In genomic region chr6:108234536-108234935, GRCm38 (mm10) we compare ENCODE assay signal across 15 mouse cellular contexts. TPM values are rescaled to one million over a fixed set of nuclear protein-coding genes. Genes with fewer than 3 reads are reported as not detected.
A peak's percentile ranks its signal among the peaks of the same experiment; 100 is the strongest.
DNase-seq lines count a peak whose midpoint lies in the region; ATAC-seq lines count a peak whose summit lies in the region.
"Had no signal": no experiment of that assay in that cellular context is flagged by ENCODE, and none has a peak within 500 bp of the region (broad histone marks: within the 10 kb centered on the region; RNA-seq: fewer than 3 reads in every experiment).

No protein-coding gene starts in this region.

- no peak for ATAC-seq in heart, embryonic 14.5 days (ENCODE audit: insufficient number of reproducible peaks, insufficient read depth, low FRiP score, low read depth)
- no peak for ATAC-seq in heart, embryonic 11.5 days (replicated peaks; ENCODE audit: insufficient number of reproducible peaks, low FRiP score, low TSS enrichment)
- no peak for ATAC-seq in midbrain, embryonic 14.5 days (ENCODE audit: low FRiP score, low TSS enrichment)
- ATAC-seq: forebrain, embryonic 16.5 days; liver, embryonic 12.5 days had no signal

- no peak overlapping the region for H3K9ac ChIP-seq in heart, embryonic 14.5 days (ENCODE audit: low read length)
- H3K9ac ChIP-seq in heart, embryonic 11.5 days (ENCODE audit: low read depth, low read length), result no peak overlapping the region
- H3K9ac ChIP-seq in midbrain, embryonic 14.5 days (replicated peaks; ENCODE audit: low read length), result no peak overlapping the region
- H3K9ac ChIP-seq: embryonic facial prominence, embryonic 15.5 days; liver, embryonic 12.5 days had no signal

- peaks cover 41 to 65% of the 10 kb centered on the region in 2 experiments for H3K4me1 ChIP-seq in heart, embryonic 14.5 days (ENCODE audit: control insufficient read depth in 2 of 2, insufficient read depth in 2 of 2, low read length in 2 of 2)
- H3K4me1 ChIP-seq in heart, embryonic 11.5 days (ENCODE audit: control insufficient read depth, insufficient read depth, low read length), result peaks cover 63% of the 10 kb centered on the region
- H3K4me1 ChIP-seq in embryonic facial prominence, embryonic 10.5 days, result peaks cover 82% of the 10 kb centered on the region
- peaks cover 11% of the 10 kb centered on the region for H3K4me1 ChIP-seq in midbrain, embryonic 14.5 days (ENCODE audit: control insufficient read depth, insufficient read depth, low read length)

- no peaks in the 10 kb centered on the region for H3K27me3 ChIP-seq in heart, embryonic 14.5 days (ENCODE audit: control insufficient read depth, insufficient read depth, low read length)
- no peaks in the 10 kb centered on the region for H3K27me3 ChIP-seq in heart, embryonic 11.5 days (ENCODE audit: control insufficient read depth, insufficient read depth, low read length)
- no peaks in the 10 kb centered on the region for H3K27me3 ChIP-seq in embryonic facial prominence, embryonic 10.5 days (replicated peaks; ENCODE audit: low read depth, poor library complexity, severe bottlenecking)
- no peaks in the 10 kb centered on the region for H3K27me3 ChIP-seq in midbrain, embryonic 14.5 days (ENCODE audit: control insufficient read depth, insufficient read depth, low read length)
- H3K27me3 ChIP-seq: CH12.LX; embryonic facial prominence, embryonic 15.5 days; liver, embryonic 12.5 days had no signal

- no peak overlapping the region for H3K4me2 ChIP-seq in heart, embryonic 14.5 days (ENCODE audit: low read length)
- no peak overlapping the region for H3K4me2 ChIP-seq in heart, embryonic 11.5 days
- no peak overlapping the region for H3K4me2 ChIP-seq in midbrain, embryonic 14.5 days (ENCODE audit: low read length)
- H3K4me2 ChIP-seq: embryonic facial prominence, embryonic 15.5 days; liver, embryonic 12.5 days had no signal

- peak; percentile 29 for DNase-seq in adipocyte (ENCODE audit: low spot score)
- no peak for DNase-seq in embryonic facial prominence, embryonic 10.5 days (ENCODE audit: low spot score)
- peak; percentile 66 to 84 for DNase-seq in kidney, postnatal 36 days
- DNase-seq in left cerebral cortex, adult 18-20 months (ENCODE audit: low spot score in 2 of 2), result no peak
- DNase-seq in midbrain, embryonic 14.5 days, result no peak
- DNase-seq: gastrocnemius, postnatal 36 days; lung, postnatal 4 days; right cerebral cortex, postnatal 14 days; thymus, postnatal 25 days had no signal

- H3K27ac ChIP-seq in heart, embryonic 14.5 days (replicated peaks in 1 of 2; ENCODE audit: control insufficient read depth in 1 of 2, insufficient read depth in 1 of 2, low read depth in 2 of 2, low read length in 2 of 2), result peak overlapping the region; percentile 21 to 45; a peak in 3 of 4 replicates
- no peak overlapping the region for H3K27ac ChIP-seq in heart, embryonic 11.5 days (ENCODE audit: low read depth, low read length)
- peak overlapping the region; percentile 44; the same call in 1 of the 2 replicates for H3K27ac ChIP-seq in embryonic facial prominence, embryonic 10.5 days (replicated peaks)
- no peak overlapping the region for H3K27ac ChIP-seq in midbrain, embryonic 14.5 days (replicated peaks; ENCODE audit: low read depth, low read length)
- H3K27ac ChIP-seq: liver, embryonic 12.5 days had no signal

- H3K4me3 ChIP-seq in heart, embryonic 14.5 days (ENCODE audit: control insufficient read depth in 1 of 2, insufficient read depth in 1 of 2, low read depth in 1 of 2, low read length in 2 of 2), result no peak overlapping the region
- H3K4me3 ChIP-seq in heart, embryonic 11.5 days (ENCODE audit: low read depth, low read length), result no peak overlapping the region
- no peak overlapping the region for H3K4me3 ChIP-seq in embryonic facial prominence, embryonic 10.5 days
- H3K4me3 ChIP-seq in midbrain, embryonic 14.5 days (replicated peaks; ENCODE audit: low read depth, low read length), result no peak overlapping the region
- H3K4me3 ChIP-seq: embryonic facial prominence, embryonic 15.5 days; liver, embryonic 12.5 days had no signal

- peaks cover 15% of the 10 kb centered on the region for H3K36me3 ChIP-seq in heart, embryonic 14.5 days (ENCODE audit: control insufficient read depth, insufficient read depth, low read length)
- H3K36me3 ChIP-seq in heart, embryonic 11.5 days (ENCODE audit: control insufficient read depth, insufficient read depth, low read length), result no peaks in the 10 kb centered on the region
- H3K36me3 ChIP-seq in embryonic facial prominence, embryonic 10.5 days (replicated peaks), result no peaks in the 10 kb centered on the region
- H3K36me3 ChIP-seq in midbrain, embryonic 14.5 days (ENCODE audit: control insufficient read depth, insufficient read depth, low read length), result no peaks in the 10 kb centered on the region
- H3K36me3 ChIP-seq: embryonic facial prominence, embryonic 15.5 days had no signal

- 23% methylated on average over 6 of the region's 6 CpGs for WGBS in heart, embryonic 14.5 days
- WGBS in heart, embryonic 11.5 days (ENCODE audit: insufficient replicate concordance), result 48% methylated on average over 6 of the region's 6 CpGs
- WGBS in embryonic facial prominence, embryonic 10.5 days, result 69% methylated on average over 6 of the region's 6 CpGs
- WGBS in midbrain, embryonic 14.5 days, result 81% methylated on average over 6 of the region's 6 CpGs

- no peaks in the 10 kb centered on the region for H3K9me3 ChIP-seq in heart, embryonic 14.5 days (ENCODE audit: control insufficient read depth, low read length)
- H3K9me3 ChIP-seq in heart, embryonic 11.5 days (replicated peaks; ENCODE audit: control insufficient read depth, low read length), result no peaks in the 10 kb centered on the region
- no peaks in the 10 kb centered on the region for H3K9me3 ChIP-seq in embryonic facial prominence, embryonic 10.5 days
- no peaks in the 10 kb centered on the region for H3K9me3 ChIP-seq in midbrain, embryonic 14.5 days (ENCODE audit: control insufficient read depth, low read length)
- H3K9me3 ChIP-seq: embryonic facial prominence, embryonic 15.5 days; liver, embryonic 12.5 days had no signal

RNA-seq across cellular contexts. Expression of gene Itpr1, which starts 21.6 kb away (rescaled TPM):
- polyA plus RNA-seq in heart, embryonic 14.5 days (2014; fragmentation: Nextera tagmentation; extraction: Ambion mirVana), result 16.6 and 18.9 TPM in 2 replicates
- polyA plus RNA-seq in heart, embryonic 11.5 days (2014; fragmentation: Nextera tagmentation; extraction: Ambion mirVana), result 14.3 and 16.7 TPM in 2 replicates
- polyA plus RNA-seq in embryonic facial prominence, embryonic 10.5 days (2016; fragmentation: Nextera tagmentation; extraction: Ambion mirVana), result 10.0 and 11.2 TPM in 2 replicates
- total RNA-seq in left cerebral cortex, adult 18-20 months (2021), result 100 to 1,000 TPM; 477 to 491 TPM
- polyA plus RNA-seq in midbrain, embryonic 14.5 days (2014; fragmentation: Nextera tagmentation; extraction: Ambion mirVana), result 3.6 and 5.5 TPM in 2 replicates

RNA-seq across cellular contexts. Expression of gene Sumf1, which starts 49.2 kb away (rescaled TPM):
- 23.0 and 23.8 TPM in 2 replicates for polyA plus RNA-seq in heart, embryonic 14.5 days (2014; fragmentation: Nextera tagmentation; extraction: Ambion mirVana)
- 18.1 and 21.2 TPM in 2 replicates for polyA plus RNA-seq in heart, embryonic 11.5 days (2014; fragmentation: Nextera tagmentation; extraction: Ambion mirVana)
- 12.2 and 12.5 TPM in 2 replicates for polyA plus RNA-seq in embryonic facial prominence, embryonic 10.5 days (2016; fragmentation: Nextera tagmentation; extraction: Ambion mirVana)
- total RNA-seq in left cerebral cortex, adult 18-20 months (2021), result 10 to 100 TPM; 22.4 to 23.8 TPM
- polyA plus RNA-seq in midbrain, embryonic 14.5 days (2014; fragmentation: Nextera tagmentation; extraction: Ambion mirVana), result 8.4 and 10.9 TPM in 2 replicates

Comparison
In these comparisons a context has a peak if more than half of its experiments do, and no peak if none do; other contexts are left out.
1. H3K27ac ChIP-seq: peak in heart, embryonic 14.5 days (2 of 2) and embryonic facial prominence, embryonic 10.5 days (single experiment); none in heart, embryonic 11.5 days (single experiment) and midbrain, embryonic 14.5 days (single experiment).
2. DNase-seq: peak in adipocyte (single experiment) and kidney, postnatal 36 days (2 of 2); none in embryonic facial prominence, embryonic 10.5 days (single experiment), left cerebral cortex, adult 18-20 months (0 of 2) and midbrain, embryonic 14.5 days (single experiment).